Mouse (Mus musculus) heart, embryonic 13.5 days (tissue): Measurements from ENCODE around the gene B3galt4. TPM values are rescaled to one million over a fixed set of nuclear protein-coding genes. Genes with fewer than 3 reads are reported as not detected.

Experiments
- ATAC-seq: fragments of 200-750 bp; cut with Nextera tagmentation; 2 replicates; pipeline ENCODE4 v1.8.0; 2017; ENCODE audit warnings: moderate TSS enrichment; ENCODE audit not compliant: insufficient number of reproducible peaks, low FRiP score, low TSS enrichment; ENCODE audit errors: extremely low read depth
- H3K27ac ChIP-seq: fragments of 300-500 bp; sonication (generic); replicated peaks from 2 replicates; pipeline ENCODE4 v1.5.1; 2015; ENCODE audit warnings: moderate library complexity, mild to moderate bottlenecking, inconsistent platforms
- H3K27me3 ChIP-seq: fragments of 300-500 bp; sonication (generic); replicated peaks from 2 replicates; pipeline ENCODE4 v1.6.1; 2015; ENCODE audit warnings: mild to moderate bottlenecking, inconsistent platforms
- H3K36me3 ChIP-seq: fragments of 300-500 bp; sonication (generic); 2 replicates; pipeline ENCODE4 v1.6.1; 2015; ENCODE audit warnings: mild to moderate bottlenecking, inconsistent platforms
- H3K4me1 ChIP-seq: fragments of 300-500 bp; sonication (generic); 2 replicates; pipeline ENCODE4 v1.6.1; 2015; ENCODE audit warnings: inconsistent platforms
- H3K4me2 ChIP-seq: fragments of 300-500 bp; sonication (generic); 2 replicates; pipeline ENCODE4 v1.6.1; 2015; ENCODE audit warnings: inconsistent platforms, mild to moderate bottlenecking, moderate library complexity
- H3K4me3 ChIP-seq: fragments of 300-500 bp; sonication (generic); 2 replicates; pipeline ENCODE4 v1.5.1; 2015; ENCODE audit warnings: moderate library complexity, mild to moderate bottlenecking, inconsistent platforms
- H3K9ac ChIP-seq: fragments of 300-500 bp; sonication (generic); 2 replicates; pipeline ENCODE4 v1.6.1; 2015; ENCODE audit warnings: inconsistent platforms, mild to moderate bottlenecking, moderate library complexity
- H3K9me3 ChIP-seq: fragments of 300-500 bp; sonication (generic); 2 replicates; pipeline ENCODE4 v1.6.1; 2016; ENCODE audit warnings: inconsistent platforms
- WGBS: fragments of 180-500 bp; shearing (Covaris S2); methylation state at CpG from one replicate; pipeline ENCODE4 v1.1.7; 2015; ENCODE audit warnings: mixed read lengths; 5-methylcytosine and 5-hydroxymethylcytosine counted together
- polyA plus RNA-seq: library from polyadenylated mRNA; unstranded; fragments of >200 nt; fragmentation: Nextera tagmentation; extraction: Ambion mirVana; gene quantifications from 2 replicates; pipeline ENCODE4 v1.2.1, GENCODE M21; 2015

B3galt4 gene
- polyA plus RNA-seq, 1 experiment from 2014 or later = 4.5 TPM

- Histone ChIP-seq H3K9ac (peak overlapping the region; percentile 98), H3K27ac (peak overlapping the region; percentile 99; the same call in 1 of the 2 replicates), H3K36me3 (peaks cover 46% of the 10 kb centered on the region), H3K4me1 (peaks cover 25% of the 10 kb centered on the region), H3K27me3 (no peaks in the 10 kb centered on the region), H3K4me3 (peak overlapping the region; percentile 96), H3K4me2 (peak overlapping the region; percentile 100), H3K9me3 (no peaks in the 10 kb centered on the region)
- WGBS = 59% methylated on average over 21 of the region's 21 CpGs
- ATAC-seq = no peak
These were observed 22.9 kb downstream of the B3galt4 start for GRCm38 (mm10) chr17:33928251-33928947.

GRCm38 (mm10) chr17:33926207-33926932, 24.9 kb downstream of the B3galt4 start:
- Histone ChIP-seq H3K36me3 (peaks cover 31% of the 10 kb centered on the region), H3K27me3 (no peaks in the 10 kb centered on the region), H3K4me3 (no peak overlapping the region), H3K9me3 (no peaks in the 10 kb centered on the region), H3K27ac (no peak overlapping the region), H3K9ac (no peak overlapping the region), H3K4me2 (no peak overlapping the region), H3K4me1 (peaks cover 23% of the 10 kb centered on the region)
- 72% methylated on average over 17 of the region's 17 CpGs for WGBS
- no peak for ATAC-seq

- Histone ChIP-seq H3K4me1 (peaks cover 21% of the 10 kb centered on the region), H3K27ac (no peak overlapping the region), H3K36me3 (peaks cover 31% of the 10 kb centered on the region), H3K4me3 (no peak overlapping the region), H3K4me2 (no peak overlapping the region), H3K9me3 (no peaks in the 10 kb centered on the region), H3K27me3 (no peaks in the 10 kb centered on the region), H3K9ac (0 out of 2 replicates have a peak overlapping the region, but pooled peaks have one; percentile 2)
- 79% methylated on average over 21 of the region's 21 CpGs for WGBS
- no peak for ATAC-seq
These were observed 25.7 kb downstream of the B3galt4 start for GRCm38 (mm10) chr17:33925406-33926116.

- Histone ChIP-seq H3K4me2 (no peak overlapping the region), H3K36me3 (peaks cover 31% of the 10 kb centered on the region), H3K9me3 (no peaks in the 10 kb centered on the region), H3K27ac (no peak overlapping the region), H3K9ac (no peak overlapping the region), H3K27me3 (no peaks in the 10 kb centered on the region), H3K4me3 (no peak overlapping the region), H3K4me1 (peaks cover 20% of the 10 kb centered on the region)
- WGBS = 74% methylated on average over 10 of the region's 10 CpGs
- no peak for ATAC-seq
These were observed 26.6 kb downstream of the B3galt4 start for GRCm38 (mm10) chr17:33924577-33925283.

- Histone ChIP-seq H3K4me3 (no peak overlapping the region), H3K4me1 (peaks cover 35% of the 10 kb centered on the region), H3K36me3 (peaks cover 31% of the 10 kb centered on the region), H3K4me2 (no peak overlapping the region), H3K9ac (no peak overlapping the region), H3K9me3 (no peaks in the 10 kb centered on the region), H3K27ac (no peak overlapping the region), H3K27me3 (no peaks in the 10 kb centered on the region)
- whole genome bisulfite sequencing = 81% methylated on average over 7 of the region's 7 CpGs
- no peak for ATAC-seq
These were observed 29.9 kb downstream of the B3galt4 start for GRCm38 (mm10) chr17:33921361-33921760.

GRCm38 (mm10) chr17:33920282-33921097, 30.8 kb downstream of the B3galt4 start:
- H3K27me3 ChIP-seq = no peaks in the 10 kb centered on the region
- WGBS = 1% methylated on average over 36 of the region's 36 CpGs
- peaks cover 22% of the 10 kb centered on the region for H3K36me3 ChIP-seq
- peak overlapping the region; percentile 92 for H3K4me2 ChIP-seq
- peaks cover 36% of the 10 kb centered on the region for H3K4me1 ChIP-seq
- peak overlapping the region; percentile 88 for H3K27ac ChIP-seq
- H3K9me3 ChIP-seq = no peaks in the 10 kb centered on the region
- peak overlapping the region; percentile 85 for H3K4me3 ChIP-seq
- no peak for ATAC-seq
- peak overlapping the region; percentile 89 for H3K9ac ChIP-seq

GRCm38 (mm10) chr17:33919351-33920281, 31.7 kb downstream of the B3galt4 start:
- H3K9me3 ChIP-seq = no peaks in the 10 kb centered on the region
- no peaks in the 10 kb centered on the region for H3K27me3 ChIP-seq
- H3K4me1 ChIP-seq = peaks cover 44% of the 10 kb centered on the region
- peak; percentile 54; the same call in 1 of the 2 replicates for ATAC-seq
- H3K4me2 ChIP-seq = peak overlapping the region; percentile 92
- peak overlapping the region; percentile 88 for H3K27ac ChIP-seq
- peaks cover 22% of the 10 kb centered on the region for H3K36me3 ChIP-seq
- peak overlapping the region; percentile 85 for H3K4me3 ChIP-seq
- WGBS = under 1% methylated on average over 52 of the region's 52 CpGs
- peak overlapping the region; percentile 89 for H3K9ac ChIP-seq

GRCm38 (mm10) chr17:33918293-33919203, 32.7 kb downstream of the B3galt4 start:
- no peak for ATAC-seq
- no peaks in the 10 kb centered on the region for H3K9me3 ChIP-seq
- H3K4me1 ChIP-seq = peaks cover 47% of the 10 kb centered on the region
- H3K27me3 ChIP-seq = no peaks in the 10 kb centered on the region
- H3K4me2 ChIP-seq = peak overlapping the region; percentile 92
- peaks cover 33% of the 10 kb centered on the region for H3K36me3 ChIP-seq
- peak overlapping the region; percentile 88 for H3K27ac ChIP-seq
- peak overlapping the region; percentile 85 for H3K4me3 ChIP-seq
- H3K9ac ChIP-seq = peak overlapping the region; percentile 89
- 55% methylated on average over 37 of the region's 37 CpGs for WGBS
